Mouse (Mus musculus) kidney, embryonic 14.5 days (tissue): Measurements from ENCODE around the gene Csmd2. TPM values are rescaled to one million over a fixed set of nuclear protein-coding genes. Genes with fewer than 3 reads are reported as not detected.

Experiments
- ATAC-seq: fragments of 200-750 bp; cut with Nextera tagmentation; 2 replicates; pipeline ENCODE4 v1.8.0; 2017; ENCODE audit warnings: moderate number of reproducible peaks, mild to moderate bottlenecking, moderate TSS enrichment, moderate library complexity; ENCODE audit not compliant: low FRiP score, low TSS enrichment
- H3K27ac ChIP-seq: fragments of 300-500 bp; sonication (generic); 2 replicates; pipeline ENCODE4 v1.5.1; 2014; ENCODE audit warnings: low read depth, mild to moderate bottlenecking, low read length, moderate library complexity, mixed read lengths
- H3K27me3 ChIP-seq: fragments of 300-500 bp; sonication (generic); 2 replicates; pipeline ENCODE4 v1.6.1; 2014; ENCODE audit warnings: mild to moderate bottlenecking, low read length; ENCODE audit not compliant: control insufficient read depth, insufficient read depth
- H3K36me3 ChIP-seq: fragments of 300-500 bp; sonication (generic); 2 replicates; pipeline ENCODE4 v1.6.1; 2014; ENCODE audit warnings: low read length, mixed read lengths; ENCODE audit not compliant: control insufficient read depth, insufficient read depth
- H3K4me1 ChIP-seq: fragments of 300-500 bp; sonication (generic); 2 replicates; pipeline ENCODE4 v1.6.1; 2014; ENCODE audit warnings: low read length, mixed read lengths; ENCODE audit not compliant: control insufficient read depth, insufficient read depth
- H3K4me2 ChIP-seq: fragments of 300-500 bp; sonication (generic); replicated peaks from 2 replicates; pipeline ENCODE4 v1.6.1; 2014; ENCODE audit warnings: low read depth, mild to moderate bottlenecking, low read length
- H3K4me3 ChIP-seq: fragments of 300-500 bp; sonication (generic); 2 replicates; pipeline ENCODE4 v1.5.1; 2014; ENCODE audit warnings: mild to moderate bottlenecking, low read length
- H3K9ac ChIP-seq: fragments of 300-500 bp; sonication (generic); 2 replicates; pipeline ENCODE4 v1.6.1; 2014; ENCODE audit warnings: low read depth, mild to moderate bottlenecking, low read length, moderate library complexity
- H3K9me3 ChIP-seq: fragments of 300-500 bp; sonication (generic); 2 replicates; pipeline ENCODE4 v1.6.1; 2016; ENCODE audit warnings: low read length; ENCODE audit not compliant: control insufficient read depth
- WGBS: fragments of 180-500 bp; shearing (Covaris S2); extraction: QIAGEN DNeasy Blood & Tissue Kit; methylation state at CpG from one replicate; pipeline ENCODE4 v1.1.7; 2014; 5-methylcytosine and 5-hydroxymethylcytosine counted together
- polyA plus RNA-seq: library from polyadenylated mRNA; unstranded; fragments of >200 nt; fragmentation: Nextera tagmentation; extraction: Ambion mirVana; gene quantifications from 2 replicates; pipeline ENCODE4 v1.2.1, GENCODE M21; 2014

Csmd2 gene
- polyA plus RNA-seq, 1 experiment from 2014 or later = 0.01 TPM

- H3K9ac ChIP-seq = no peak overlapping the region
- H3K4me2 ChIP-seq = no peak overlapping the region
- WGBS = 65% methylated on average over 8 of the region's 8 CpGs
- H3K9me3 ChIP-seq = no peaks in the 10 kb centered on the region
- no peaks in the 10 kb centered on the region for H3K36me3 ChIP-seq
- ATAC-seq = no peak
- H3K4me1 ChIP-seq = no peaks in the 10 kb centered on the region
- H3K27ac ChIP-seq = no peak overlapping the region
- no peaks in the 10 kb centered on the region for H3K27me3 ChIP-seq
- H3K4me3 ChIP-seq = no peak overlapping the region
These were observed 135.6 kb downstream of the Csmd2 start for GRCm38 (mm10) chr4:128123281-128123680.

- Histone ChIP-seq H3K9ac (no peak overlapping the region), H3K4me1 (no peaks in the 10 kb centered on the region), H3K36me3 (no peaks in the 10 kb centered on the region), H3K27me3 (no peaks in the 10 kb centered on the region), H3K4me2 (no peak overlapping the region), H3K9me3 (no peaks in the 10 kb centered on the region), H3K27ac (no peak overlapping the region), H3K4me3 (no peak overlapping the region)
- no peak for ATAC-seq
- WGBS = 77% methylated on average over 4 of the region's 4 CpGs
These were observed 137.1 kb downstream of the Csmd2 start for GRCm38 (mm10) chr4:128124738-128125137.

GRCm38 (mm10) chr4:128128546-128128945, 140.9 kb downstream of the Csmd2 start:
- no peak for ATAC-seq
- 82% methylated on average over 6 of the region's 6 CpGs for WGBS
- H3K9me3 ChIP-seq = no peaks in the 10 kb centered on the region

GRCm38 (mm10) chr4:128130611-128131142, 143.0 kb downstream of the Csmd2 start:
- WGBS = 74% methylated on average over 4 of the region's 4 CpGs
- Histone ChIP-seq H3K27ac (no peak overlapping the region), H3K4me2 (no peak overlapping the region), H3K4me3 (no peak overlapping the region), H3K36me3 (no peaks in the 10 kb centered on the region), H3K4me1 (no peaks in the 10 kb centered on the region), H3K27me3 (no peaks in the 10 kb centered on the region), H3K9me3 (no peaks in the 10 kb centered on the region), H3K9ac (no peak overlapping the region)
- no peak for ATAC-seq

More at GRCm38 (mm10) chr4:128128546-128128945, 140.9 kb downstream of the Csmd2 start:
- Histone ChIP-seq H3K4me2 (no peak overlapping the region), H3K4me1 (no peaks in the 10 kb centered on the region), H3K9ac (no peak overlapping the region), H3K27me3 (no peaks in the 10 kb centered on the region), H3K36me3 (no peaks in the 10 kb centered on the region), H3K27ac (no peak overlapping the region), H3K4me3 (no peak overlapping the region)

- 86% methylated on average over 4 of the region's 4 CpGs for WGBS
- Histone ChIP-seq H3K27ac (no peak overlapping the region), H3K9ac (no peak overlapping the region), H3K36me3 (no peaks in the 10 kb centered on the region), H3K27me3 (no peaks in the 10 kb centered on the region), H3K4me3 (no peak overlapping the region), H3K4me2 (no peak overlapping the region), H3K9me3 (0 out of 2 replicates have a peak, but pooled peaks cover 2% of the 10 kb centered on the region), H3K4me1 (no peaks in the 10 kb centered on the region)
- no peak for ATAC-seq
These were observed 144.0 kb downstream of the Csmd2 start for GRCm38 (mm10) chr4:128131666-128132065.

GRCm38 (mm10) chr4:128132876-128133646, 145.4 kb downstream of the Csmd2 start:
- H3K9me3 ChIP-seq = 0 out of 2 replicates have a peak, but pooled peaks cover 2% of the 10 kb centered on the region
- H3K4me1 ChIP-seq = no peaks in the 10 kb centered on the region
- H3K4me3 ChIP-seq = no peak overlapping the region
- WGBS = 76% methylated on average over 11 of the region's 11 CpGs
- no peak overlapping the region for H3K27ac ChIP-seq
- no peak for ATAC-seq
- H3K9ac ChIP-seq = no peak overlapping the region
- H3K4me2 ChIP-seq = no peak overlapping the region
- no peaks in the 10 kb centered on the region for H3K36me3 ChIP-seq
- no peaks in the 10 kb centered on the region for H3K27me3 ChIP-seq

- 84% methylated on average over 11 of the region's 11 CpGs for WGBS
- no peak for ATAC-seq
- Histone ChIP-seq H3K36me3 (no peaks in the 10 kb centered on the region), H3K4me3 (no peak overlapping the region), H3K27me3 (no peaks in the 10 kb centered on the region), H3K27ac (no peak overlapping the region), H3K4me1 (no peaks in the 10 kb centered on the region), H3K9me3 (0 out of 2 replicates have a peak, but pooled peaks cover 2% of the 10 kb centered on the region), H3K9ac (no peak overlapping the region), H3K4me2 (no peak overlapping the region)
These were observed 146.8 kb downstream of the Csmd2 start for GRCm38 (mm10) chr4:128134348-128134994.

GRCm38 (mm10) chr4:128135014-128135622, 147.5 kb downstream of the Csmd2 start:
- WGBS = 54% methylated on average over 12 of the region's 12 CpGs
- no peak overlapping the region for H3K4me3 ChIP-seq
- H3K27ac ChIP-seq = no peak overlapping the region
- H3K36me3 ChIP-seq = no peaks in the 10 kb centered on the region
- no peaks in the 10 kb centered on the region for H3K4me1 ChIP-seq
- ATAC-seq = no peak
- no peaks in the 10 kb centered on the region for H3K27me3 ChIP-seq
- H3K4me2 ChIP-seq = no peak overlapping the region
- 0 out of 2 replicates have a peak, but pooled peaks cover 2% of the 10 kb centered on the region for H3K9me3 ChIP-seq
- H3K9ac ChIP-seq = no peak overlapping the region
